Mouse (Mus musculus) ZHBTc4 (cell line): ENCODE measurements at regions not wholly inside any gene's neighbourhood (a gene's known extent, or its start where the extent isn't known, plus 50 kb on each side); places are given as distances from the start of the nearest gene placed in this dataset.

Experiments used
- DNase-seq: peaks from one replicate; pipeline ENCODE4 v3.0.0-alpha.2; 2011; ENCODE audit warnings: low read depth, low spot score

DNA sequence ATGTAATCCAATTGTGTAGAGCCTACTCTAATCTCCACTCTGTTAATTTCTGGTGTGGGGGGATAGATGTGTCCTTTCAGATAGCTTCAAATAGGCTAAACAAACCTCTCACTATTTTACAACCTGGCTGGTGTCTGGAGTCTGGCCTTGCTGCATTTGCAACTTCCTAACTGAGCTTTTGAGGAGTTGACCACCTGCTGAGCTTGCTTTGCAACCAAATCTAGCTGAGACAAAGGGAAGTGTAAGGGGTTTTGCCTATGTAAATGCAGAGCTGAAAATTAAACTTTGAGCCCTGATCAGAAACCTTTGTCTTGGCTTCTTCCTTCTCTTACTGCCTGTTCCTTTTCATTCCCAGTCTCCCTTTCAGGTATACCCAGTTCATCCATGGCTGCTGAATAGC is 404.3 kb downstream of the Cetn3 start:
- DNase-seq, result peak; percentile 70

DNA sequence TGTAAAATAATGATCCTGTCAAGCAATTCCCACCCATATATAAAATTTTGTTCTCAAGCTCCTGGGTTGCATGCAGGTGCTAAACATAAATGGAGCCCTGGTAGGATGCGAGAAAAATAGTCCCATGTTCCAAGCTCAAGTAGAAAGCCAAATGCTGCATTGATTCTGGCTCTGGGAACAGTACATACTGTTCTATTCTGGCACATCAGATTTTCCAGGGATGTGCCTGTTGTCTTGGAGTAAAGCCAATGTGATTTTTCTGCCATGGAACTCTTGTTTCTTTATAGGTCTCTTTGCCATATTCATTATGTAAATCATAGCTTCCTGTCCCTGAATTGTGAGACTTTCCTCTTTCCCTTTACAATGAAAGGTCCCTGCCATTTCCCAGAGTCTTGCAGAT is 417.9 kb downstream of the Cetn3 start:
- no peak for DNase-seq

DNA sequence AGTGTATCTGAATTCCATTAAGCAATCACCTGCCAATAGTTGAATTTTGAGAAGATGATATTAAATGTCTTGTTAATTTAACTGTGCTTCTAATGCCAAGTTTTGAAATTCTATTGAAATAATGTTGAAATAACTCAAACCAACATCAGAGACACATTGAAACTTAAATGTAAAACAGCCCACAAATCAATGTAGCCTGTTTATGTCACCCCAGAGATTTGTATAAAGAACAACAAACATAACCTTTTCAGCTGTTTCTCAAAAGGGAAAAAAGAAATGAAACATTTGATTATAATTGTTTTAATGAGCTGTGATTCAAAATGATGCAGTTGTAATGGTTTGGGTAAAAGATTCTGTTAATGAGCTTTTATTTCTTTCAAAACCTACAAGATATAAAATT is 442.6 kb downstream of the Cetn3 start:
- DNase-seq, result no peak

DNA sequence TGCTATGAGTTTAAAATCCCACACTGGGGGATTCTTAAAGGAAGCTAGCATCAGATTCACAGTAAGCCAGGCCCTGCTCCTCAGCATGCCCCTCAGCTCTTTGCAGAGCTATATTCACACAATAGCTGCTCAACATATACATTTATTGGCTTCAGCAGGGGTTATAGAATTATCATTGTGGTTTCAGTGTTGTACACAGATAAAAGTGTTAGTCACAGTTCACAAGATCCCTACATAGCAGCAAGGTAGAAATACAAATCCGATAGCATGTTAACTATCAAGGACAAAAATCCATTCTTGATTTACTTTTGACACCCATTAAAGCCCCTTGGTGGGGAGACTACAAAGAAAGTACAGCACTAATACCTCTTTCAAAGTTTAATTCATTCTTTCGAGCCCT is 451.0 kb downstream of the Cetn3 start:
- DNase-seq, result no peak

DNA sequence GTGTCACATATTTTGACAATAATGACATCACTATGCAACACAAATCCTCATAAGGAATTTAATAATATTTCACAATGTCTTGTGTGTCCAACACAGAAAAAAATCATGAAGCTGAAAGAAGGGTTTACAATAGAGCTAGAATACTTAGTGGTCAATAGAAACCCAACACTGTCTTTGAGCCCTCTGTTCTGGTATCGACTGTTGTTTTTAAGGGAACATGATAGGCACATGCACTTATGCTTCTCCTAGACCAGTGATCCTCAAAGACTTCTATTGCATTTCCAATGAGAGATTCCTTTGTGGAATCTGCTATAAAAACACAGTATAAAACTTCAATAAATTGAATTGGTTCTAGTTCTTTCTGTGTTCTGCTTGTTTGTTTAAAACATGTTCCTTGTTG is 463.4 kb downstream of the Cetn3 start:
- no peak for DNase-seq

DNA sequence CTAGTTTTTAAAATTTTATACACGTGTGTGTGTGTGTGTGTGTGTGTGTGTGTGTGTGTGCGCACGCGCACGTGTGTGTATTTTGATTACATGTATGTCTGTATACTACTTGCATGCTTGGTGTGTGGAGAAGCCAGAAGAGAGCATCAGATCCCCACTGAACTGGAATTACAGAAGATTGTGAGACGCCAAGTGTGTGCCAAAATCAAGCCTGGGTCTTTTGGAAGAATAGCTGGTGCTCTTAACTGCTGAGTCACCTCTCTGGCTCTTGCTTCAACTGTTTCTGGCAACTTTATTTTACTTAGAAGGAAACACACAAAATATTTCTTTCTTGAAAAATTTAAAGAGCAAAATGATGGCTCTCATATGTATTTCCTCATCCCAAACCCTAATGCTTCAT is 467.5 kb downstream of the Cetn3 start:
- DNase-seq, result no peak

DNA sequence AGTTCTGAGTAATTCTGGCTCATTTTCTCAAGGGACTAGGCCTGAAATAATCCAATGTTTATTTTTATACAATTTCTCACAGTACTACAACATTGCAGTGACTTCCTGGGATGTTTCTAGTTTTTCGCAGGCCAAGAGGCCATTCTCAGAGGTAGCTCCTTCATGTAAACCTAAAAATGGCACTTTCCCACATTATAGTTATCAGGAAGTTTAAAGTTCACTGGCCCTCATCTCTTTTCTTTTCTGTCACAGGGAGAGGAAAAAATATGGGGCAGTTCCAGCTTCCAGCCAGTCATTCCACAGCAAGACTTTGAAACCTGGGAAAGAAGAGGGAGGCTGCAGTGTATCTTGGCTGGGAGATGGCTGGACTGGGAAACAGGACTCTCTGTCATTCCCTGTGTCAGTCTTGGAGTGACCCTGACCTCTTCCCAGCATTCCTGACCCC is 475.6 kb downstream of the Cetn3 start:
- DNase-seq, result no peak

DNA sequence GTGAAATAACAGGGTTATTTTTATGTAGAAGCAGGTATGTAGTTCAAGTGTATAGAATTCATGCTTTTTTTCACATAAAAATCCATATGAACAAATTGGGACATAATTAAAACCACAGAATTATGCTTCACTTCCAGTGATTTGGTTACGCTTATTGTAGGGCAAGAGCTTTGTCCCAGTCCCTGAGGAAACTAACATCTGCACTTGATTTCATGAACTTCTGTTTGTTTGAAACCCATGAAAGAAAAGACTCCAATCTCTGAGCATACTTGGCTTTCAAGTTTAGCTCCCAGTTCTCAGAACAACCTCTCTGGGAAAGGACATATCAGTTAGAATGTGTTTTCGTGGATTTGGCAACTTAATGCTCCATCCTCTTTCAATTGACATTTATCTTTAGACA is 481.4 kb downstream of the Cetn3 start:
- no peak for DNase-seq

DNA sequence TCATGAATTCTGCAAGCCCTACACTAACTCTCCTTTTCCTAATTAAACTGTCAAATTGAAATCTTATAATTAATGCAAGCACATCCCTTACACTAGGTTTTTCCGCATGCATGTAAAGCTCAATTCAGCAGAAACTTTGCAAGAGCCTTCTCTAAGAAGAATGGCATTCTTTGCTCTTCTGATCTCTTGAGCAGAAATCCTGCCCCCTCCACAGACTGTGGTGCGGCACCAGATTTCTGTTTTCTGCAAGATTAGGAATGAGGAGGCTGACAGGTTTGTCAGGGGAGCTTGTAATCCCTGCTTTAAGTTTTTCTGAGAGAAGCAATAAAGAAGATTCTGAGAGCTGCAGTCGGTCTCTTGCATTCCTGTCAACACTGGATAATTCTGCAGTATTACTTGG is 482.3 kb downstream of the Cetn3 start:
- DNase-seq, result no peak

DNA sequence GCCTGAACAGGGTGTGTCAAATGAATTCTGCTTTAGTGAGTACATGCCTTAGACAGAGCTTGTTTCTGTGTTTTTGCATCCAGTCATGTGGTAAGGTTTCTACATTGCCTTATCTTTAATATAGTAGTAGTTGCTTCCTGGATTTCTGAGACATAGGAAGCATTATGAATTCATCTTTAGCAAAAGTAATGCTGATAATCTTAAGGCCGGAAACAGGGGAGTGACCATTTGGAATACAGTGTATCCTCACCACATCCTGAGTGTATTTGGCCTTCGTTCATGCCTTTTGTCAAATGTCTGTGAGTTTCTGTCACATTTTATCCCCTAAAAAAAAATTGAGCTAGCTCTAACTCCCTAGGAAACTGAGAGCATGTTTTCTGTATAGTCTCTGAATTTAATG is 482.9 kb downstream of the Cetn3 start:
- no peak for DNase-seq

DNA sequence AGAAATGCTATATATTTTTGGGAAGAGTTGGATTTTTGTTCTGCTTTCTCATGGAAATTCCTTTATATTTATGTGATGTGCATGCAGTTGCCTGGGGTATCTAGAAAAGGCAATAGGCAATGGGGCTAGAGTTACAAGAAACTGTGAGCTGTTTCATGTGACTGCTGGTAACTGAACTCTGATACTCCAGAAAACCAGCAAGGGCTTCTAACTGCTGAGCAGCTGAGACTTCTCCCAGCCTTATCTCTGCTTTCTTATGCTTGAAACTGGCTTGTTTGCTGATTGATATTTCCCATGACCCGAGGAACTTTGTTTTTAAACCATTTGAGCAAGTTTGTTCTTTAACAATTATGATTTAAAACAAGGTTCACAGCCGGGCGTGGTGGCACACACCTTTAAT is 491.9 kb downstream of the Cetn3 start:
- DNase-seq, result no peak

DNA sequence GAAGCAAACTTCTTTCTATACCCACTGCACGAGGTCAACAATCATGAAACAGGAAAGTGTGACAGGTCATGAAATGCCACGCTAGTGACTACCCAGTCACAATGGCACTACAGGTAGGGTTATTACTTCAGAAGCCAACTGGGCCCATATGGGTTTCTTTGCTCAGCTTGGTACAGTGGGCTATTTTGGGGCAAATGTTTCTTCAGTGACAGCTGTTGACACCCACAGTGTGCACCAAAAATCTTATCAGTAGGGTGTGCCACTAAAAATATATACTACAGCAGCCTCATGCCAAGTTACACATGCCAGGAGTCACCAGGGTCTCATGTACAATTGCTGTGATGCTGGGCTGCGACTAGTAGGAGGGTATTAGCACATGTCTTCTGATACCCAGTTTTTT is 493.1 kb downstream of the Cetn3 start:
- DNase-seq, result no peak

DNA sequence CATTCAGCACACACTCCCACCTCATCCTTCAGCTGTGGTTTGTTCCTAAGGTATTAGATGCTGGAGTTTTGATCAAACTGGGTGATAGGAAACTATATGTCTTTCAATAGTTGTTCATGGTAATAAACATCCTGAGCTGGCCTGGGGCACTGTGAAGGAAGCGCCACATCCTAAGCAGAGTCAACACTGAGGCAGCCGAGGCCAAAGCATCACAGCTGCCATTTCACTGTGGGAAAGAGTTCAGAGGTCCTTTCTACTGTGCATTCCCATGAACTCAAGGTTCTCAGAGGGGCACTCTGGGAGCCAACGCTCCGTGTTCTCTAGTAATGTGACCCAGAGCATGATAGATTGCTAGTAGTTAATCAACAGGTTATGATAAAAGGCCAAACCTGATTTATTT is 497.9 kb downstream of the Cetn3 start:
- DNase-seq, result no peak

DNA sequence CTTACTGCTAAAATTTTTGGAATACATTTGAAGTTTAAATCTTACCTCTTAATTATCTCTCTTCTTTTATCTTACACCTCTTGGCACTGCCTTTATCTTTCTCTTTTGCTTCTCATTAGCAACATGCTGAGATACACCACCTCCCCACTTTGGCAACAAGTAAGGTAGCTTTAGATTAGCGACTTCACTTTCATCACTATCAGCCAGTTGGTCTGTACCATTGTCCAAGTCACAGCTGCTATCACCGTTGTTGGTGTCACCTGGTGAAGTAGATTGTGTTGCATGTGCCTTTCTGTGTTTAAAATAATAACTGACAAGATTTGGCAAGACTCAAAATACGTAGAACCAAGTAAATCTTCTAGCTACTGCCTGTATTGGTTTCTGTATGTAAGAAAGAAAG is 513.0 kb downstream of the Cetn3 start:
- DNase-seq, result no peak

DNA sequence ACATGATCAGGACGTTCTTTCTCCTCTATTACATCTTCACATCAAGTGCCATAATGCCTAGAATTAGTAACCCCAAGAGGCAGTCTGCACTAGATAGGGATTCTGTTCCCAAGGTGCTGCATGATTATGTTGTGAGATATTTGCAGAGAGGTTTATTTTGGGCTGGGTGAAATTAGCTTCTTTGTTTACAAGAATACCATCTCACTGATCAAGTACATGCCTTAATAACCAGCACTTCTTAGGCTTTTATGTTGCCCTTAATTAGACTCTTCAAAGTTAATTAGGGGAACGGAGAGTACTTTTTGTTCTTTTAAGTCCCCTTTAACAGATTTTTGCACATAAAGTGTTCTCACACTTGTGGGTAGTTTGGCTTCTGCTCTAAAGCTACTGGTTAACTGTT is 521.4 kb downstream of the Cetn3 start:
- DNase-seq, result no peak

DNA sequence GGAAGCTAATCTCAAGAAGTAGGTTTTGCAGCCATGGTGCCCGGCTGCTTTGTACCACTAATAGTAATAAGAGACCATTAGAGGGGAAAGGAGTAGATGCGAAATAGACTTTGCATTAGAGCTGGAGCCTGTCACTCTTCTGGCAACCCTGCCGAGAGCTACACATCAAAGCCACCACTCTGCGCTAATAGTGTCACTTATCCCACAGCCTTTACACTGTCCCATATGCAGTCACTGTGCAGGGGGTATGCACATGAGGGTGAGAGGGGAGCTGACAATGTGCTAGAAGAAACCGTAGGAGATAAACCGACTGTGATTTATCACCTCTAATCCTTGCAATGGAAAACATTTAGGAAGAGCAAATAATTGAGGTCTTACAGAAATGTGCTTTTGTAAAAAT is 522.2 kb downstream of the Cetn3 start:
- no peak for DNase-seq

DNA sequence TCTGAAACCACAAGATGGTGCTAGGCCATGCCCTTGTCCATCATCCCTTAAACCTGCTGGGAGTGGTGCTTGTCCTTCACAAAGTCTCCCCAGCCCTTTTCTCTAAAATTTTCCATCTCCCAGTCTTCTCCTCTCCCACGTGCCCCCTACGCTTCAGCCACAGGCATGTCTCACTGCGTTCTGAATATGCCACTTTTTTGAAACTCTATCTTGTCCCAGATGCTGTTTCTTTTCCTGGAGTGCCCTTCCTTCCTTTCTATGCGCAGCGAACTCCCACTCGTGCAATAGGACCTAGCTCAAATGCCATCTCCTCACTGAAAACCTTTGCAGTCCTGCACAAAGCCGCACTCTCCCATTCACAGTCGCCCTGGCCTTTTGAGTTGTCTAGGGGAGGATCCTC is 525.5 kb downstream of the Cetn3 start:
- no peak for DNase-seq

DNA sequence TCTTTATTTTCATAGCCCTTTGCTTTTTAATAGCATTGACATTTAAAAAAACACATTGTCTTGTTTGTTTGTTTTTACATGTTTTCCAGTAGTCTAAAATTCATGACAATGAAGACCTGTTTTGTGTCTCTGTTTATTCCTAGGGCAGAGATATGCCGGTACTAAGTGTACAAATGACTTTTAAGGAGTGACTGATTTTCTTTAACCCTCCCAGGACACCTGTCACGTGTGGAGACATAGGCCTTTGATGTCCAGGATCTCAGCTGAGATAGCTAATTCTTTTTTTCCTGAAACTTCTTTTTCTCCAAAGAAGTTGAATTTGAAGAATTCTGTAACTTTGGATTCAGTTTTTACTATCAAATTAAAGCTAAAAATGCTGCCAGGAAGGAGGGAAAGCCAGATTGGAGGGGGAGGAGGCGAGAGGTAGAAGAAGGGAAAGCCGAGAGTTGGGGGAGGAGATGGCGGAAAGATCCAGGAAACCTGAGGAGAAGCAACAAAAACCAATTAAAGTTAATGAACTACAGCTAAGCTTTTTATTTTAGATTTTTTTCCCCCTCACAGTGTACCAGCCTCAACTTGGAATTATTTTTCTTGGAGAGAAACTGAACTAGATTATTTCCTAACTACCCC is 533.8 kb downstream of the Cetn3 start:
- DNase-seq, result no peak

DNA sequence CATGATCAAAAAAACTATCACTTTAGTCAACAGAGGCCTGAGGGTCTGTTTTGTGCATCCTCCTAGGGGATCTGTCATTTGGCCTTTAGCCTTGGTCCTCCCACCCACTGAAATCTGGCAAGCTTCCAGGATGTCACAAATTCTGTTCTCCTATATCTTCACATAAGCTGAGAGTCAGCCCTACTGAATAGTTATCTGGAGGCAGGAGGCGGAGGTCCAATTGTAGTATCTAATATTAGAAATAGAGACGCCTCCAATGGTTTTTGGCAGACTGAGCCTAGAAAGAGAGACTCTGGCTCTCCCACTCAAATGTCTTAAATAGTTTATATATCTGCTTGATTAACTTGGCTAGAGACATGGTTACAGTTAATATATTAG is 534.3 kb downstream of the Cetn3 start:
- no peak for DNase-seq

DNA sequence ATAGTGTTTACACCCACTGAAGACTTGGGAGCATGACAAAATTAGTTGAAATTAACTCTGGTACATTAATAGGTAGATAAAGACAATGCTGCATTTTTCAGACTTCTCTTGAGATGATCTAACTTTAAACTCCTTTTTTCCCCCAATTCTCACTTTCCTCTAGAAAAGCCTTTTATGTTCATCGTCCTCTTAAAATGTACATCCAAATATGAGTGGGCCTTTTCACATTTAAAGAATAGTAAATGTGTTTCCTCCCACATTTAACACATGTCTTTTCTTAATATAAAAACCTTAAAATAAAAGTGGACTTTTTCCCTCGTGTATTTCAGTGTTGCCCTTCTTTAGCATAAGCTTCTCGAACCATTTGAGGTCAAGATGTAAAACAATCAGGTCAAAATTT is 535.5 kb downstream of the Cetn3 start:
- DNase-seq, result no peak

DNA sequence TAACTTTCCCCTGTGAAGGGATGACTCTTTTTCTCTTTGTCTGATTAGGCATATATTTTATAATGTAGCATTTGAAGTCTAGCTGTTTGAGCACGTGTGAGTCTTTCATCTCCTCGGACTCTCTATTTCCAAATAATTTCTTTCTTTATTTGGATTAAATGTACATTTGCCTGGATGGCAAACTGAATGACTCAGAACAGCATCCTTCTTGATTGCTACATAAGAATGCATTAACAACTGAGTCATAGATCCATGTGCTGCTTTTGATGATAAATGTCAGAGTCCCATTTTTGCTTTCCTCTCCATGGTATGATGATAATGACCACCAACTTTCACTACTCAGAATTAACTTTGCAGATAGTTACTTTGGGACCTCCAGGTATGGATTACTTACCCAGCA is 571.5 kb downstream of the Cetn3 start:
- DNase-seq, result no peak

DNA sequence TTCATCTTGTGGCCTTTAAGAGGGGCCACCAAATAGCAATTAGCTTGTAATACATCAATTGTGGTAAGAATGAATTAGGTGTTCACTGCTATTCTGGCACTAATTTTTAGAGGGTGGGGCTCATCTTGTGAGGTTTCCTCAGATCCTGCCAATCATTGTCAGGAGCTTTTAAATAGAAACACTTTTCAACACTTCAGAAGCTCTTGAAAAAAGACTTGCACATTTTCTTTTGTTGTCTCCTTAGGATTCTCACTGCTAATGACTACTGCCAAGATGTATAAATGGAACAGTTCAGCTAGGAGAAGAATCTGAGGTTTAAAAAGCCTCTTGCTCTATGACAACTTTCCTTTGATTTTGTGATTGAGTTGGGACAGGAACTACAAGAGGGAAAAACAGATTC is 572.4 kb downstream of the Cetn3 start:
- no peak for DNase-seq

DNA sequence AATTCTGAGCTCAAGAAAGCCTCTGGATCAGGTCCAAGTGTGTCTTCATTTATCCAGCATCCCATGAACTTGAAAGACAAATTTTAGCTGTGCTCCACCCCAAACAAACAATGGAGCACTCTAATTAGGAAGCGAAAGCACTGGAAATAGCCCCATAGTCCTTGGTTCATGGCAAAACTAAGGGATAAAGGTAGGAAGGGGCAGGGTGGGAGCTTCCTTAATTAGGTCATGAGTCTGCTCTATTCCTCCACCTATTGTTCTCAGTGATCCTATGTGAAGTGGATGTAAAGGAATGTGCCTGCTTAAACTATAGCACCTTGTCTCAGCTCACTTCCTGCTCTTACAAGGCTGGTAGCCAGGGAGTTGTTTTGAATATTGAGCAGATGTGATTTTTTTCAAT is 576.6 kb downstream of the Cetn3 start:
- DNase-seq, result peak; percentile 9

DNA sequence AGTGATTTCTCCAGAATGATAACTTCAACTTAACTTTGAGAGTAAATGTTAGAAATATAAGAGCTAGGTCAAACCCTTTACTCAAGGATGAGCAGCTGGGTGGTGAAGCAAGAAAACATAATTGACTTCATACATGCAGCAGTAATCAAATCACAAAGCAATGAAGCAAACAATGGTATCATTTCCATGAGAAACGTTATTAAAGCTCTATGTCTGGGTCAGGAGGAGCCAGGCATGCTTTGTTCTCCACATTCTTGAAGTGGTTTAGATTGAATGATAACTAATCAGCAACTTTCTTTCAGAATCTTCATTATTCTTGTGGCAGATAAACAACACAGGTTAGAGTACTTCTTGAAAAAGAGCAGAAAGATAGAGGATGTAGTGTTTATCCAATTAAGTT is 577.8 kb downstream of the Cetn3 start:
- no peak for DNase-seq

DNA sequence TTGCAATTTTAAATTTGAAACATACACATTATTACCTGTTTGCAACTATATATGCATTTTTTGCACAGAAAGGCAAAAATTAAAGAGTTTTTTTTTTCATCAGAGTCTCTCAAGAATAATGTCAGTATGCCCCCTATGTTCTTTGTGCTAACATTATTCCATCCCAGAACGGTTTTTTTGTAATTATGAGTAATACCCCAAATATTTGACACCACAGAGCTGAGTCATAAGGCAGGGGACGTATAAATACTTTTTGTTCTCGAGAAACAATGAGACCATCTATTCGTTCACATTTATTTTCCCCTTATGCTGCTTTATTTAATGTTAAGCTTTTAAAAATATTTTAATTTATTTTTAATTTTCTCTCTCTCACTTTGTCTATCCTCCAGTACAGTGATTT is 578.5 kb downstream of the Cetn3 start:
- DNase-seq, result no peak
